Comparison of ENCODE assay signal across 15 mouse cellular contexts in genomic region chr6:7578031-7578430, GRCm38 (mm10). TPM values are rescaled to one million over a fixed set of nuclear protein-coding genes. Genes with fewer than 3 reads are reported as not detected.
"Had no signal": no experiment of that assay in that cellular context is flagged by ENCODE, and none has a peak within 500 bp of the region (broad histone marks: within the 10 kb centered on the region; RNA-seq: fewer than 3 reads in every experiment).

No protein-coding gene starts in this region.

- ATAC-seq: midbrain, embryonic 16.5 days had no signal

- H3K36me3 ChIP-seq: limb, embryonic 12.5 days; midbrain, embryonic 12.5 days; stomach, embryonic 15.5 days had no signal

- H3K4me2 ChIP-seq: limb, embryonic 12.5 days; midbrain, embryonic 12.5 days; stomach, embryonic 15.5 days had no signal

- DNase-seq: kidney, adult 8-10 months; kidney, postnatal 36 days; layer of hippocampus, adult 9-11 months; liver; lung, adult 18-20 months; lung, postnatal 14 days; right cerebral cortex, postnatal 14 days; thymus, adult 2 months; thymus, postnatal 25 days had no signal

- H3K27ac ChIP-seq: limb, embryonic 12.5 days; liver, embryonic 14.5 days; midbrain, embryonic 12.5 days; stomach, embryonic 15.5 days had no signal

- H3K4me3 ChIP-seq: limb, embryonic 12.5 days; midbrain, embryonic 12.5 days; stomach, embryonic 15.5 days had no signal

- H3K9ac ChIP-seq: limb, embryonic 12.5 days; liver, embryonic 14.5 days; midbrain, embryonic 12.5 days; stomach, embryonic 15.5 days had no signal

- H3K9me3 ChIP-seq: limb, embryonic 12.5 days; midbrain, embryonic 12.5 days; stomach, embryonic 15.5 days had no signal

- H3K4me1 ChIP-seq: limb, embryonic 12.5 days; midbrain, embryonic 12.5 days; stomach, embryonic 15.5 days had no signal

- H3K27me3 ChIP-seq: limb, embryonic 12.5 days; midbrain, embryonic 12.5 days; stomach, embryonic 15.5 days had no signal

RNA-seq across cellular contexts. Expression of gene Tac1, which starts 23.4 kb away (rescaled TPM):
- polyA plus RNA-seq: liver, embryonic 14.5 days; spleen, adult 2 months had no signal
